8 mouse cellular contexts compared by ENCODE assay signal in genomic region chr17:28313880-28314225, GRCm38 (mm10). TPM values are rescaled to one million over a fixed set of nuclear protein-coding genes. Genes with fewer than 3 reads are reported as not detected.
DNase-seq lines count a peak whose midpoint lies in the region; ATAC-seq and TF ChIP-seq lines count a peak whose summit lies in the region.

No protein-coding gene starts in this region.

- peak overlapping the region; percentile 94 for H3K4me2 ChIP-seq in kidney, postnatal 0 days (ENCODE audit: low read length)
- H3K4me2 ChIP-seq in hindbrain, embryonic 11.5 days (replicated peaks; ENCODE audit: low read depth, low read length), result peak overlapping the region; percentile 94
- H3K4me2 ChIP-seq in midbrain, embryonic 12.5 days (replicated peaks), result peak overlapping the region; percentile 72

- TF ChIP-seq CTCF in kidney, postnatal 0 days (IDR thresholded peaks at IDR 0.05; ENCODE audit: low read depth), result no peak
- TF ChIP-seq CTCF in bone marrow, adult 2 months (IDR thresholded peaks at IDR 0.05; ENCODE audit: control insufficient read depth, insufficient read depth, low read length), result no peak

- H3K9me3 ChIP-seq in kidney, postnatal 0 days (replicated peaks; ENCODE audit: low read length), result no peaks in the 10 kb centered on the region
- H3K9me3 ChIP-seq in hindbrain, embryonic 11.5 days (ENCODE audit: control insufficient read depth, low read length), result no peaks in the 10 kb centered on the region
- no peaks in the 10 kb centered on the region for H3K9me3 ChIP-seq in midbrain, embryonic 12.5 days

- 3% methylated on average over 11 of the region's 11 CpGs for WGBS in kidney, postnatal 0 days
- WGBS in bone marrow, adult 2 months, result 2% methylated on average over 11 of the region's 11 CpGs
- under 1% methylated on average over 11 of the region's 11 CpGs for WGBS in hindbrain, embryonic 11.5 days
- WGBS in midbrain, embryonic 12.5 days, result 2% methylated on average over 11 of the region's 11 CpGs

- no peaks in the 10 kb centered on the region for H3K27me3 ChIP-seq in kidney, postnatal 0 days (ENCODE audit: insufficient read depth, low read length)
- H3K27me3 ChIP-seq in hindbrain, embryonic 11.5 days (ENCODE audit: control insufficient read depth, insufficient read depth, low read length), result no peaks in the 10 kb centered on the region
- no peaks in the 10 kb centered on the region for H3K27me3 ChIP-seq in midbrain, embryonic 12.5 days

- intact Hi-C loops in gastrocnemius, postnatal 36 days (cut with DNase I), result no loop called here

- ATAC-seq in kidney, postnatal 0 days (replicated peaks; ENCODE audit: low FRiP score, low read depth), result peak; percentile 30; the same call in 1 of the 2 replicates
- ATAC-seq in hindbrain, embryonic 11.5 days (ENCODE audit: low FRiP score), result peak; percentile 30; the same call in 1 of the 2 replicates
- ATAC-seq in midbrain, embryonic 12.5 days (ENCODE audit: low FRiP score, low read depth), result peak; percentile 39

- H3K9ac ChIP-seq in kidney, postnatal 0 days (ENCODE audit: low read depth, low read length), result peak overlapping the region; percentile 82
- H3K9ac ChIP-seq in hindbrain, embryonic 11.5 days (ENCODE audit: low read depth, low read length), result peak overlapping the region; percentile 92
- H3K9ac ChIP-seq in midbrain, embryonic 12.5 days (replicated peaks), result peak overlapping the region; percentile 78

- H3K4me1 ChIP-seq in kidney, postnatal 0 days (replicated peaks; ENCODE audit: insufficient read depth, low read length), result peaks cover 7% of the 10 kb centered on the region
- H3K4me1 ChIP-seq in bone marrow, adult 2 months (ENCODE audit: control insufficient read depth, insufficient read depth, low read length), result peaks cover 3% of the 10 kb centered on the region
- H3K4me1 ChIP-seq in hindbrain, embryonic 11.5 days (replicated peaks; ENCODE audit: control insufficient read depth, insufficient read depth, low read length), result 0 out of 2 replicates have a peak, but pooled peaks cover 3% of the 10 kb centered on the region
- H3K4me1 ChIP-seq in midbrain, embryonic 12.5 days, result peaks cover 19% of the 10 kb centered on the region

- no peak for TF ChIP-seq POLR2A in bone marrow, adult 2 months (IDR thresholded peaks at IDR 0.05; ENCODE audit: borderline replicate concordance, control insufficient read depth, low read depth, low read length)

- peak overlapping the region; percentile 93 for H3K27ac ChIP-seq in kidney, postnatal 0 days
- H3K27ac ChIP-seq in bone marrow, adult 2 months (ENCODE audit: control insufficient read depth, insufficient read depth, low read depth, low read length, poor library complexity), result peak overlapping the region; percentile 87
- H3K27ac ChIP-seq in hindbrain, embryonic 11.5 days (ENCODE audit: low read depth, low read length), result peak overlapping the region; percentile 75
- H3K27ac ChIP-seq in midbrain, embryonic 12.5 days (replicated peaks), result peak overlapping the region; percentile 79

- peaks cover 25% of the 10 kb centered on the region; the same call in 1 of the 2 replicates for H3K36me3 ChIP-seq in kidney, postnatal 0 days (ENCODE audit: insufficient read depth, low read length)
- H3K36me3 ChIP-seq in hindbrain, embryonic 11.5 days (ENCODE audit: control insufficient read depth, insufficient read depth, low read length), result peaks cover 4% of the 10 kb centered on the region; the same call in 1 of the 2 replicates
- peaks cover 31% of the 10 kb centered on the region for H3K36me3 ChIP-seq in midbrain, embryonic 12.5 days

- H3K4me3 ChIP-seq in kidney, postnatal 0 days (replicated peaks; ENCODE audit: low read depth, low read length), result peak overlapping the region; percentile 76
- H3K4me3 ChIP-seq in bone marrow, adult 2 months (replicated peaks; ENCODE audit: control insufficient read depth, low read depth, low read length), result peak overlapping the region; percentile 83
- H3K4me3 ChIP-seq in hindbrain, embryonic 11.5 days (ENCODE audit: low read depth, low read length), result peak overlapping the region; percentile 81
- peak overlapping the region; percentile 72 for H3K4me3 ChIP-seq in midbrain, embryonic 12.5 days

- peak; percentile 55 for DNase-seq in kidney, postnatal 0 days (ENCODE audit: low spot score)
- no peak for DNase-seq in kidney, postnatal 10 days
- DNase-seq in hindbrain, embryonic 11.5 days (ENCODE audit: low spot score), result no peak
- no peak for DNase-seq in gastrocnemius, postnatal 36 days
- DNase-seq in thymus, postnatal 10 days (ENCODE audit: low spot score in 2 of 2), result no peak
- DNase-seq in layer of hippocampus, postnatal 14 days (ENCODE audit: low spot score in 2 of 2), result no peak

RNA-seq across cellular contexts. Expression of gene Fance, which starts 0.5 kb away (rescaled TPM):
- 24.9 and 29.5 TPM in 2 replicates for polyA plus RNA-seq in kidney, postnatal 0 days (2015; fragmentation: Nextera tagmentation; extraction: Ambion mirVana)
- polyA plus RNA-seq in bone marrow, adult 2 months (2011; ENCODE audit: insufficient read depth, insufficient read length, low replicate concordance, missing spikeins), result 24.9 and 40.5 TPM in 2 replicates
- polyA plus RNA-seq in hindbrain, embryonic 11.5 days (2014; fragmentation: Nextera tagmentation; extraction: Ambion mirVana), result 18.7 and 22.5 TPM in 2 replicates
- 28.5 and 30.5 TPM in 2 replicates for polyA plus RNA-seq in midbrain, embryonic 12.5 days (2016; fragmentation: Nextera tagmentation; extraction: Ambion mirVana)
- 10 to 100 TPM in 1 of 2 experiments, 1 to 10 TPM in 1; 7.0 to 10.3 TPM for total RNA-seq in gastrocnemius, postnatal 36 days (2021)
- total RNA-seq in layer of hippocampus, postnatal 14 days (2021), result 10 to 100 TPM; 23.0 to 28.2 TPM

RNA-seq across cellular contexts. Expression of gene Rpl10a, which starts 14.4 kb away (rescaled TPM):
- polyA plus RNA-seq in kidney, postnatal 0 days (2015; fragmentation: Nextera tagmentation; extraction: Ambion mirVana), result 645 and 750 TPM in 2 replicates
- polyA plus RNA-seq in bone marrow, adult 2 months (2011; ENCODE audit: insufficient read depth, insufficient read length, low replicate concordance, missing spikeins), result 776 and 1,141 TPM in 2 replicates
- polyA plus RNA-seq in hindbrain, embryonic 11.5 days (2014; fragmentation: Nextera tagmentation; extraction: Ambion mirVana), result 445 and 475 TPM in 2 replicates
- polyA plus RNA-seq in midbrain, embryonic 12.5 days (2016; fragmentation: Nextera tagmentation; extraction: Ambion mirVana), result 329 and 373 TPM in 2 replicates
- total RNA-seq in gastrocnemius, postnatal 36 days (2021), result 100 to 1,000 TPM; 327 to 414 TPM
- total RNA-seq in layer of hippocampus, postnatal 14 days (2021), result 100 to 1,000 TPM; 394 to 418 TPM

RNA-seq across cellular contexts. Expression of gene Tead3, which starts 36.8 kb away (rescaled TPM):
- 7.7 and 8.5 TPM in 2 replicates for polyA plus RNA-seq in kidney, postnatal 0 days (2015; fragmentation: Nextera tagmentation; extraction: Ambion mirVana)
- 1.1 and 2.8 TPM in 2 replicates for polyA plus RNA-seq in bone marrow, adult 2 months (2011; ENCODE audit: insufficient read depth, insufficient read length, low replicate concordance, missing spikeins)
- 3.7 and 5.1 TPM in 2 replicates for polyA plus RNA-seq in hindbrain, embryonic 11.5 days (2014; fragmentation: Nextera tagmentation; extraction: Ambion mirVana)
- polyA plus RNA-seq in midbrain, embryonic 12.5 days (2016; fragmentation: Nextera tagmentation; extraction: Ambion mirVana), result 5.2 and 5.7 TPM in 2 replicates
- 1 to 10 TPM; 5.7 to 8.1 TPM for total RNA-seq in gastrocnemius, postnatal 36 days (2021)
- total RNA-seq in layer of hippocampus, postnatal 14 days (2021), result 1 to 10 TPM; 5.1 to 5.7 TPM

RNA-seq across cellular contexts. Expression of gene Tulp1, which starts 51.2 kb away (rescaled TPM):
- polyA plus RNA-seq in kidney, postnatal 0 days (2015; fragmentation: Nextera tagmentation; extraction: Ambion mirVana), result 3.6 and 3.9 TPM in 2 replicates
- polyA plus RNA-seq in bone marrow, adult 2 months (2011; ENCODE audit: insufficient read depth, insufficient read length, low replicate concordance, missing spikeins), result 1.9 and 7.8 TPM in 2 replicates
- 2.9 and 4.1 TPM in 2 replicates for polyA plus RNA-seq in hindbrain, embryonic 11.5 days (2014; fragmentation: Nextera tagmentation; extraction: Ambion mirVana)
- polyA plus RNA-seq in midbrain, embryonic 12.5 days (2016; fragmentation: Nextera tagmentation; extraction: Ambion mirVana), result 4.9 and 5.1 TPM in 2 replicates
- total RNA-seq in gastrocnemius, postnatal 36 days (2021), result not detected
- total RNA-seq in layer of hippocampus, postnatal 14 days (2021), result not detected
